Mouse (Mus musculus) forebrain, embryonic 11.5 days (tissue): Measurements from ENCODE around the gene Erg28. TPM values are rescaled to one million over a fixed set of nuclear protein-coding genes. Genes with fewer than 3 reads are reported as not detected.

ENCODE experiments used
- ATAC-seq: fragments of 200-750 bp; cut with Nextera tagmentation; replicated peaks from 2 replicates; pipeline ENCODE4 v1.8.0; 2017; ENCODE audit warnings: moderate TSS enrichment; ENCODE audit not compliant: low FRiP score
- DNase-seq: peaks from one replicate; pipeline ENCODE4 v3.0.0-alpha.2; 2017; ENCODE audit warnings: low spot score
- H3K27ac ChIP-seq: fragments of 300-500 bp; sonication (generic); 2 replicates; pipeline ENCODE4 v1.5.1; 2014; ENCODE audit warnings: low read depth, low read length
- H3K27me3 ChIP-seq: fragments of 300-500 bp; sonication (generic); 2 replicates; pipeline ENCODE4 v1.6.1; 2014; ENCODE audit warnings: mild to moderate bottlenecking, low read length, mixed read lengths; ENCODE audit not compliant: control insufficient read depth, insufficient read depth
- H3K36me3 ChIP-seq: fragments of 300-500 bp; sonication (generic); 2 replicates; pipeline ENCODE4 v1.6.1; 2014; ENCODE audit warnings: mild to moderate bottlenecking, low read length, moderate library complexity, mixed read lengths; ENCODE audit not compliant: control insufficient read depth, insufficient read depth
- H3K4me1 ChIP-seq: fragments of 300-500 bp; sonication (generic); replicated peaks from 2 replicates; pipeline ENCODE4 v1.6.1; 2014; ENCODE audit warnings: low read length, mixed read lengths; ENCODE audit not compliant: control insufficient read depth, insufficient read depth
- H3K4me2 ChIP-seq: fragments of 300-500 bp; sonication (generic); 2 replicates; pipeline ENCODE4 v1.6.1; 2014; ENCODE audit warnings: low read depth, mild to moderate bottlenecking, low read length, moderate library complexity, mixed read lengths; ENCODE audit not compliant: severe bottlenecking
- H3K4me3 ChIP-seq: fragments of 300-500 bp; sonication (generic); 2 replicates; pipeline ENCODE4 v1.5.1; 2014; ENCODE audit warnings: low read depth, low read length
- H3K9ac ChIP-seq: fragments of 300-500 bp; sonication (generic); 2 replicates; pipeline ENCODE4 v1.6.1; 2014; ENCODE audit warnings: low read length
- H3K9me3 ChIP-seq: fragments of 300-500 bp; sonication (generic); 2 replicates; pipeline ENCODE4 v1.6.1; 2016; ENCODE audit warnings: low read length, mixed read lengths; ENCODE audit not compliant: control insufficient read depth
- WGBS: fragments of 180-500 bp; shearing (Covaris S2); extraction: QIAGEN DNeasy Blood & Tissue Kit; methylation state at CpG from one replicate; pipeline ENCODE4 v1.1.7; 2014; 5-methylcytosine and 5-hydroxymethylcytosine counted together
- polyA plus RNA-seq: library from polyadenylated mRNA; unstranded; fragments of >200 nt; fragmentation: Nextera tagmentation; extraction: Ambion mirVana; gene quantifications from 2 replicates; pipeline ENCODE4 v1.2.1, GENCODE M21; 2014

Gene Erg28
- polyA plus RNA-seq, 1 experiment from 2014 or later = 107 TPM

GRCm38 (mm10) chr12:85779707-85780106 lies 44.6 kb downstream of the Erg28 start:
- no peaks in the 10 kb centered on the region for H3K27me3 ChIP-seq
- H3K27ac ChIP-seq = no peak overlapping the region
- DNase-seq (no peak), ATAC-seq (no peak)
- no peak overlapping the region for H3K4me2 ChIP-seq
- no peaks in the 10 kb centered on the region for H3K9me3 ChIP-seq
- WGBS = 94% methylated on average over 5 of the region's 5 CpGs
- H3K9ac ChIP-seq = no peak overlapping the region
- H3K4me3 ChIP-seq = no peak overlapping the region
- H3K36me3 ChIP-seq = no peaks in the 10 kb centered on the region
- H3K4me1 ChIP-seq = peaks cover 7% of the 10 kb centered on the region; the same call in 1 of the 2 replicates

- Histone ChIP-seq H3K27ac (no peak overlapping the region), H3K9me3 (no peaks in the 10 kb centered on the region), H3K4me2 (no peak overlapping the region), H3K9ac (no peak overlapping the region), H3K4me1 (peaks cover 7% of the 10 kb centered on the region; the same call in 1 of the 2 replicates), H3K36me3 (no peaks in the 10 kb centered on the region), H3K4me3 (no peak overlapping the region), H3K27me3 (no peaks in the 10 kb centered on the region)
- DNase-seq = no peak
- no peak for ATAC-seq
- 82% methylated on average over 3 of the region's 3 CpGs for WGBS
Measured at GRCm38 (mm10) chr12:85778962-85779361, 45.4 kb downstream of the Erg28 start.

- DNase-seq (no peak), ATAC-seq (no peak)
- Histone ChIP-seq H3K36me3 (no peaks in the 10 kb centered on the region), H3K4me2 (no peak overlapping the region), H3K9ac (no peak overlapping the region), H3K27ac (no peak overlapping the region), H3K27me3 (no peaks in the 10 kb centered on the region), H3K4me1 (no peaks in the 10 kb centered on the region), H3K9me3 (no peaks in the 10 kb centered on the region), H3K4me3 (no peak overlapping the region)
- WGBS = 81% methylated on average over 3 of the region's 3 CpGs
Measured at GRCm38 (mm10) chr12:85771356-85771755, 53.0 kb downstream of the Erg28 start.

- Histone ChIP-seq H3K27me3 (no peaks in the 10 kb centered on the region), H3K27ac (no peak overlapping the region), H3K9me3 (no peaks in the 10 kb centered on the region), H3K4me3 (no peak overlapping the region), H3K9ac (no peak overlapping the region), H3K4me1 (no peaks in the 10 kb centered on the region), H3K4me2 (no peak overlapping the region), H3K36me3 (no peaks in the 10 kb centered on the region)
- ATAC-seq (no peak), DNase-seq (no peak)
- 59% methylated on average over 4 of the region's 4 CpGs for WGBS
Measured at GRCm38 (mm10) chr12:85767750-85768149, 56.6 kb downstream of the Erg28 start.

- Histone ChIP-seq H3K27ac (no peak overlapping the region), H3K36me3 (no peaks in the 10 kb centered on the region), H3K27me3 (no peaks in the 10 kb centered on the region), H3K4me2 (no peak overlapping the region), H3K9me3 (no peaks in the 10 kb centered on the region), H3K9ac (no peak overlapping the region), H3K4me3 (no peak overlapping the region), H3K4me1 (no peaks in the 10 kb centered on the region)
- ATAC-seq = no peak
- 87% methylated on average over 3 of the region's 3 CpGs for WGBS
- no peak for DNase-seq
Measured at GRCm38 (mm10) chr12:85766287-85766686, 58.1 kb downstream of the Erg28 start.

Other genes starting within 250 kb of the Erg28 start
- gene Jdp2, start 225.5 kb downstream of the Erg28 start, polyA plus RNA-seq = 0.31 TPM in 2 replicates
- 1.3 and 1.5 TPM in 2 replicates for gene Batf, start 137.9 kb downstream of the Erg28 start, polyA plus RNA-seq
- 0.84 and 1.0 TPM in 2 replicates for gene Flvcr2, start 78.0 kb downstream of the Erg28 start, polyA plus RNA-seq
- gene Ttll5, start 109 bp upstream of the Erg28 start, polyA plus RNA-seq = 15.6 and 19.9 TPM in 2 replicates